ENCODE assay signal across 9 mouse cellular contexts in genomic region chr15:6056887-6057626, GRCm38 (mm10).
DNase-seq lines count a peak whose midpoint lies in the region; ATAC-seq lines count a peak whose summit lies in the region.
"Had no signal": no experiment of that assay in that cellular context is flagged by ENCODE, and none has a peak within 500 bp of the region (broad histone marks: within the 10 kb centered on the region; RNA-seq: fewer than 3 reads in every experiment).

No protein-coding gene starts in this region.

- WGBS in heart, embryonic 11.5 days (ENCODE audit: insufficient replicate concordance): 60% methylated on average over 11 of the region's 11 CpGs
- 55% methylated on average over 11 of the region's 11 CpGs for WGBS in forebrain, embryonic 14.5 days

- intact Hi-C loops in left cerebral cortex, postnatal 10 days (cut with DNase I): no loop called here

- H3K4me2 ChIP-seq in heart, embryonic 11.5 days: no peak overlapping the region
- H3K4me2 ChIP-seq in forebrain, embryonic 14.5 days (ENCODE audit: low read length): no peak overlapping the region

- H3K36me3 ChIP-seq in heart, embryonic 11.5 days (ENCODE audit: control insufficient read depth, insufficient read depth, low read length): no peaks in the 10 kb centered on the region
- H3K36me3 ChIP-seq in forebrain, embryonic 14.5 days (ENCODE audit: control insufficient read depth, insufficient read depth, low read length): no peaks in the 10 kb centered on the region

- peak; percentile 96 for DNase-seq in heart, adult 11 months
- DNase-seq in MN1 (ENCODE audit: low spot score): peak; percentile 13
- peak; percentile 51 for DNase-seq in lung, postnatal 36 days
- no peak for DNase-seq in yolk sac, embryonic 10.5 days (ENCODE audit: low spot score)
- DNase-seq in left cerebral cortex, postnatal 10 days (ENCODE audit: extremely low spot score in 1 of 2, low spot score in 2 of 2): no peak
- no peak for DNase-seq in forebrain, embryonic 14.5 days (ENCODE audit: low spot score)

- no peaks in the 10 kb centered on the region for H3K27me3 ChIP-seq in heart, embryonic 11.5 days (ENCODE audit: control insufficient read depth, insufficient read depth, low read length)
- H3K27me3 ChIP-seq in forebrain, embryonic 14.5 days (replicated peaks; ENCODE audit: control insufficient read depth, insufficient read depth, low read length): no peaks in the 10 kb centered on the region

- H3K27ac ChIP-seq in heart, embryonic 11.5 days (ENCODE audit: low read depth, low read length): no peak overlapping the region
- no peak overlapping the region for H3K27ac ChIP-seq in forebrain, embryonic 14.5 days (ENCODE audit: low read depth, low read length)

- no peaks in the 10 kb centered on the region for H3K4me1 ChIP-seq in heart, embryonic 11.5 days (ENCODE audit: control insufficient read depth, insufficient read depth, low read length)
- H3K4me1 ChIP-seq in forebrain, embryonic 14.5 days (ENCODE audit: control insufficient read depth, insufficient read depth, low read length): no peaks in the 10 kb centered on the region

- H3K4me3 ChIP-seq in heart, embryonic 11.5 days (ENCODE audit: low read depth, low read length): no peak overlapping the region
- no peak overlapping the region for H3K4me3 ChIP-seq in forebrain, embryonic 14.5 days (ENCODE audit: low read depth, low read length)

- H3K9me3 ChIP-seq in heart, embryonic 11.5 days (replicated peaks; ENCODE audit: control insufficient read depth, low read length): no peaks in the 10 kb centered on the region
- no peaks in the 10 kb centered on the region for H3K9me3 ChIP-seq in forebrain, embryonic 14.5 days (replicated peaks; ENCODE audit: control insufficient read depth, low read length)

- no peak for ATAC-seq in heart, embryonic 11.5 days (replicated peaks; ENCODE audit: insufficient number of reproducible peaks, low FRiP score, low TSS enrichment)
- peak; percentile 97 for ATAC-seq in granulocyte monocyte progenitor cell, adult 5-6 weeks (replicated peaks; ENCODE audit: poor library complexity, severe bottlenecking)
- no peak for ATAC-seq in forebrain, embryonic 14.5 days
- ATAC-seq: intestine, embryonic 16.5 days had no signal

- H3K9ac ChIP-seq in heart, embryonic 11.5 days (ENCODE audit: low read depth, low read length): no peak overlapping the region
- no peak overlapping the region for H3K9ac ChIP-seq in forebrain, embryonic 14.5 days (ENCODE audit: low read length)

Comparison
In these comparisons a context has a peak if more than half of its experiments do, and no peak if none do; other contexts are left out.
1. DNase-seq: peak in heart, adult 11 months (single experiment), MN1 (single experiment) and lung, postnatal 36 days (single experiment); none in yolk sac, embryonic 10.5 days (single experiment), left cerebral cortex, postnatal 10 days (0 of 2) and forebrain, embryonic 14.5 days (single experiment).